Comparison of ENCODE assay signal across 9 mouse cellular contexts in the genomic region with DNA sequence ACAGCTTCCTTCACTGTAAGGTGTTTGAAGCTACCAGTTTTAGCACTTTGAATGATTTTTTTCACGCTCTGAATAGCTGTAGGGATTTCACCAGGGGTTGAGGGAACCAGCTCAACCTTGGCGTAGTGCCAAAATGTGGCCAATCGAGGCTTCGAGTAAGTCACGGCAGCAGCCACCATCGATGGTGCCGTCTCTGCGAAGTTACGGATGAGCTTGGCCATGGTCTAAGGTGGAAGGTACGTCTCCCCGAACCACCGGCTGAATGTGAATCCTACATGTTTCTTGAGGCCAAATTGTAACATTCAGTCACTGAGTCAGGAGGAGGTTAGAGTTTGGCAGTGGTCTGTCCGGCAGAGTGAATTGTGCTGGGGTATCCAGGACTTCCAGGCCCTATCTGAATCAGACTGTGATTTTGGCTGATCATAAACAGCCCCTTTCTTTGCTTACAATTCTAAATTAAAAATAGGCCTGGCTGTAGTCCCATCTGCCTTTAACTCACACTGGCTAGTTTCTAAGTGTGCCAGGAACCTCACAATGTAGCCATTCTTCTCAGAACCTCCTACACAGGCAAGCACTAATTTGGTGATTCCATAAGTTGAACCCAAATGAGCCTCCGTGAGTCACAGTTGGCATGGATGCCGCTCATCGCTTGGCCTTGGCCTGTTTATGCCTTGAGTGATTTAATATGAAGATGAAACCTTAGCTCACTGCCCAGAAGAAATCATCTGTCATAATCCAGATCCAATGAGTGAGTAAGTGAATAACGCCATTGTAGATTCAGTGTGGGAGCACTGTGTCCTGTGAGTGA. TPM values are rescaled to one million over a fixed set of nuclear protein-coding genes. Genes with fewer than 3 reads are reported as not detected.
DNase-seq lines count a peak whose midpoint lies in the region; ATAC-seq and TF ChIP-seq lines count a peak whose summit lies in the region.
"Had no signal": no experiment of that assay in that cellular context is flagged by ENCODE, and none has a peak within 500 bp of the region (broad histone marks: within the 10 kb centered on the region; RNA-seq: fewer than 3 reads in every experiment).

No protein-coding gene starts in this region.

- WGBS in hindbrain, embryonic 13.5 days = 84% methylated on average over 17 of the region's 17 CpGs
- 93% methylated on average over 17 of the region's 17 CpGs for WGBS in hindbrain, embryonic 12.5 days
- 87% methylated on average over 17 of the region's 17 CpGs for whole genome bisulfite sequencing in limb, embryonic 14.5 days
- WGBS in heart, embryonic 10.5 days = 91% methylated on average over 17 of the region's 17 CpGs

- H3K36me3 ChIP-seq in hindbrain, embryonic 13.5 days = peaks cover 30% of the 10 kb centered on the region
- H3K36me3 ChIP-seq in hindbrain, embryonic 12.5 days = peaks cover 22% of the 10 kb centered on the region
- H3K36me3 ChIP-seq in limb, embryonic 14.5 days (ENCODE audit: control insufficient read depth, insufficient read depth, low read length) = peaks cover 22% of the 10 kb centered on the region
- peaks cover 29% of the 10 kb centered on the region for H3K36me3 ChIP-seq in heart, embryonic 10.5 days

- peak overlapping the region; percentile 32; the same call in 1 of the 2 replicates for H3K27ac ChIP-seq in hindbrain, embryonic 13.5 days
- H3K27ac ChIP-seq in hindbrain, embryonic 12.5 days = no peak overlapping the region
- 0 out of 2 replicates have a peak overlapping the region, but pooled peaks have one; percentile 52 for H3K27ac ChIP-seq in limb, embryonic 14.5 days (replicated peaks; ENCODE audit: low read depth, low read length)
- no peak overlapping the region for H3K27ac ChIP-seq in heart, embryonic 10.5 days
- H3K27ac ChIP-seq: macrophage had no signal

- H3K9ac ChIP-seq in hindbrain, embryonic 13.5 days = no peak overlapping the region
- no peak overlapping the region for H3K9ac ChIP-seq in hindbrain, embryonic 12.5 days
- no peak overlapping the region for H3K9ac ChIP-seq in limb, embryonic 14.5 days (ENCODE audit: low read depth, low read length, severe bottlenecking)

- no peaks in the 10 kb centered on the region for H3K27me3 ChIP-seq in hindbrain, embryonic 13.5 days
- H3K27me3 ChIP-seq in hindbrain, embryonic 12.5 days = no peaks in the 10 kb centered on the region
- H3K27me3 ChIP-seq in limb, embryonic 14.5 days (ENCODE audit: control insufficient read depth, insufficient read depth, low read length) = no peaks in the 10 kb centered on the region
- no peaks in the 10 kb centered on the region for H3K27me3 ChIP-seq in heart, embryonic 10.5 days (ENCODE audit: insufficient read depth, poor library complexity, severe bottlenecking)

- DNase-seq in adrenal gland, postnatal 36 days = peak; percentile 83 to 87
- peak; percentile 49 to 79 for DNase-seq in frontal cortex, adult 2 months (ENCODE audit: extremely low spot score in 1 of 2, low spot score in 1 of 2)
- DNase-seq in limb, embryonic 14.5 days (ENCODE audit: low spot score) = peak; percentile 47
- no peak for DNase-seq in kidney, adult 8-10 months
- no peak for DNase-seq in heart, embryonic 10.5 days (ENCODE audit: low spot score)
- DNase-seq in embryo, embryonic 11 days = no peak

- no peak overlapping the region for H3K4me2 ChIP-seq in hindbrain, embryonic 13.5 days
- no peak overlapping the region for H3K4me2 ChIP-seq in hindbrain, embryonic 12.5 days (replicated peaks)
- no peak overlapping the region for H3K4me2 ChIP-seq in limb, embryonic 14.5 days (replicated peaks; ENCODE audit: low read depth, low read length, severe bottlenecking)

- ATAC-seq in hindbrain, embryonic 13.5 days (ENCODE audit: low FRiP score) = peak; percentile 55
- no peak for ATAC-seq in hindbrain, embryonic 12.5 days (ENCODE audit: low FRiP score)
- no peak for ATAC-seq in limb, embryonic 14.5 days (ENCODE audit: low FRiP score, low read depth)

- H3K9me3 ChIP-seq in hindbrain, embryonic 13.5 days = no peaks in the 10 kb centered on the region
- H3K9me3 ChIP-seq in hindbrain, embryonic 12.5 days (replicated peaks) = no peaks in the 10 kb centered on the region
- no peaks in the 10 kb centered on the region for H3K9me3 ChIP-seq in limb, embryonic 14.5 days (ENCODE audit: control insufficient read depth, low read length)
- H3K9me3 ChIP-seq in heart, embryonic 10.5 days = no peaks in the 10 kb centered on the region

- H3K4me1 ChIP-seq in hindbrain, embryonic 13.5 days (replicated peaks) = no peaks in the 10 kb centered on the region
- H3K4me1 ChIP-seq in hindbrain, embryonic 12.5 days = no peaks in the 10 kb centered on the region
- H3K4me1 ChIP-seq in limb, embryonic 14.5 days (ENCODE audit: control insufficient read depth, insufficient read depth, low read length) = no peaks in the 10 kb centered on the region
- no peaks in the 10 kb centered on the region for H3K4me1 ChIP-seq in heart, embryonic 10.5 days

- no peak overlapping the region for H3K4me3 ChIP-seq in hindbrain, embryonic 13.5 days
- H3K4me3 ChIP-seq in hindbrain, embryonic 12.5 days = no peak overlapping the region
- no peak overlapping the region for H3K4me3 ChIP-seq in limb, embryonic 14.5 days (replicated peaks; ENCODE audit: low read length)
- no peak overlapping the region for H3K4me3 ChIP-seq in heart, embryonic 10.5 days

- no peak for TF ChIP-seq POLR2A in limb, embryonic 14.5 days (IDR thresholded peaks at IDR 0.05; ENCODE audit: borderline replicate concordance, extremely low read depth, insufficient read depth, insufficient read length)

RNA-seq across cellular contexts. Expression of gene Mob4, which starts 30.0 kb away (rescaled TPM):
- 190 and 200 TPM in 2 replicates for polyA plus RNA-seq in hindbrain, embryonic 13.5 days (2015; fragmentation: Nextera tagmentation; extraction: Ambion mirVana)
- 150 and 161 TPM in 2 replicates for polyA plus RNA-seq in hindbrain, embryonic 12.5 days (2016; fragmentation: Nextera tagmentation; extraction: Ambion mirVana)
- 100 to 1,000 TPM; 311 to 394 TPM for total RNA-seq in adrenal gland, postnatal 36 days (2021)
- polyA plus RNA-seq in frontal cortex, adult 2 months (2012; rRNA removed) = 45.5 and 47.1 TPM in 2 replicates
- polyA plus RNA-seq in limb, embryonic 14.5 days (2012; rRNA removed) = 37.0 and 43.4 TPM in 2 replicates
- polyA plus RNA-seq in limb, embryonic 14.5 days (2014; fragmentation: Nextera tagmentation; extraction: Ambion mirVana) = 120 and 129 TPM in 2 replicates
- polyA plus RNA-seq in heart, embryonic 10.5 days (2016; fragmentation: Nextera tagmentation; extraction: Ambion mirVana) = 101 and 112 TPM in 2 replicates

Comparison
In these comparisons a context has a peak if more than half of its experiments do, and no peak if none do; other contexts are left out.
1. H3K27ac ChIP-seq: peak in hindbrain, embryonic 13.5 days (single experiment) and limb, embryonic 14.5 days (single experiment); none in hindbrain, embryonic 12.5 days (single experiment) and heart, embryonic 10.5 days (single experiment).
2. DNase-seq: peak in adrenal gland, postnatal 36 days (2 of 2), frontal cortex, adult 2 months (2 of 2) and limb, embryonic 14.5 days (single experiment); none in kidney, adult 8-10 months (0 of 2), heart, embryonic 10.5 days (single experiment) and embryo, embryonic 11 days (single experiment).